Mouse (Mus musculus) lung, postnatal 14 days (tissue): ENCODE data around the gene Tusc2.

Source experiments
- DNase-seq: peaks from one replicate; pipeline ENCODE4 v3.0.0; 2021

Gene Tusc2

GRCm38 (mm10) chr9:107590058-107590772 lies 27.2 kb downstream of the Tusc2 start:
- DNase-seq, result peak; percentile 72

GRCm38 (mm10) chr9:107590773-107591060 lies 27.7 kb downstream of the Tusc2 start:
- no peak for DNase-seq

GRCm38 (mm10) chr9:107593101-107593976 lies 30.3 kb downstream of the Tusc2 start:
- no peak for DNase-seq

GRCm38 (mm10) chr9:107594281-107595062 lies 31.4 kb downstream of the Tusc2 start:
- DNase-seq, result no peak

- DNase-seq, result no peak
Measured at GRCm38 (mm10) chr9:107596619-107597569, 33.8 kb downstream of the Tusc2 start.

- DNase-seq, result no peak
Measured at GRCm38 (mm10) chr9:107598385-107598784, 35.3 kb downstream of the Tusc2 start.

- no peak for DNase-seq
Measured at GRCm38 (mm10) chr9:107599433-107599832, 36.4 kb downstream of the Tusc2 start.

GRCm38 (mm10) chr9:107599842-107600241 lies 36.8 kb downstream of the Tusc2 start:
- no peak for DNase-seq

GRCm38 (mm10) chr9:107600745-107601144 lies 37.7 kb downstream of the Tusc2 start:
- no peak for DNase-seq

GRCm38 (mm10) chr9:107601275-107601674 lies 38.2 kb downstream of the Tusc2 start:
- no peak for DNase-seq

- peak; percentile 99 for DNase-seq
Measured at GRCm38 (mm10) chr9:107602068-107602648, 39.1 kb downstream of the Tusc2 start.

GRCm38 (mm10) chr9:107603251-107603650 lies 40.2 kb downstream of the Tusc2 start:
- no peak for DNase-seq

GRCm38 (mm10) chr9:107605041-107605661 lies 42.1 kb downstream of the Tusc2 start:
- DNase-seq, result no peak

- DNase-seq, result no peak
Measured at GRCm38 (mm10) chr9:107606591-107606990, 43.5 kb downstream of the Tusc2 start.

GRCm38 (mm10) chr9:107607036-107607435 lies 44.0 kb downstream of the Tusc2 start:
- DNase-seq, result no peak

GRCm38 (mm10) chr9:107607653-107608245 lies 44.7 kb downstream of the Tusc2 start:
- DNase-seq, result no peak

GRCm38 (mm10) chr9:107608741-107609432 lies 45.8 kb downstream of the Tusc2 start, which contains the start of gene Sema3b:
Sema3b (minus strand) TSS chr9:107609229.
- no peak for DNase-seq

GRCm38 (mm10) chr9:107609433-107609830 lies 46.4 kb downstream of the Tusc2 start:
- no peak for DNase-seq

GRCm38 (mm10) chr9:107611456-107612190 lies 48.6 kb downstream of the Tusc2 start:
- no peak for DNase-seq
